Mouse (Mus musculus) embryo, embryonic 9.5 days (tissue): ENCODE measurements around the gene Tmtc2.

Experiments used
- DNase-seq: peaks from one replicate; pipeline ENCODE4 v3.0.0-alpha.2; 2017; ENCODE audit errors: extremely low spot score

Gene Tmtc2

DNA sequence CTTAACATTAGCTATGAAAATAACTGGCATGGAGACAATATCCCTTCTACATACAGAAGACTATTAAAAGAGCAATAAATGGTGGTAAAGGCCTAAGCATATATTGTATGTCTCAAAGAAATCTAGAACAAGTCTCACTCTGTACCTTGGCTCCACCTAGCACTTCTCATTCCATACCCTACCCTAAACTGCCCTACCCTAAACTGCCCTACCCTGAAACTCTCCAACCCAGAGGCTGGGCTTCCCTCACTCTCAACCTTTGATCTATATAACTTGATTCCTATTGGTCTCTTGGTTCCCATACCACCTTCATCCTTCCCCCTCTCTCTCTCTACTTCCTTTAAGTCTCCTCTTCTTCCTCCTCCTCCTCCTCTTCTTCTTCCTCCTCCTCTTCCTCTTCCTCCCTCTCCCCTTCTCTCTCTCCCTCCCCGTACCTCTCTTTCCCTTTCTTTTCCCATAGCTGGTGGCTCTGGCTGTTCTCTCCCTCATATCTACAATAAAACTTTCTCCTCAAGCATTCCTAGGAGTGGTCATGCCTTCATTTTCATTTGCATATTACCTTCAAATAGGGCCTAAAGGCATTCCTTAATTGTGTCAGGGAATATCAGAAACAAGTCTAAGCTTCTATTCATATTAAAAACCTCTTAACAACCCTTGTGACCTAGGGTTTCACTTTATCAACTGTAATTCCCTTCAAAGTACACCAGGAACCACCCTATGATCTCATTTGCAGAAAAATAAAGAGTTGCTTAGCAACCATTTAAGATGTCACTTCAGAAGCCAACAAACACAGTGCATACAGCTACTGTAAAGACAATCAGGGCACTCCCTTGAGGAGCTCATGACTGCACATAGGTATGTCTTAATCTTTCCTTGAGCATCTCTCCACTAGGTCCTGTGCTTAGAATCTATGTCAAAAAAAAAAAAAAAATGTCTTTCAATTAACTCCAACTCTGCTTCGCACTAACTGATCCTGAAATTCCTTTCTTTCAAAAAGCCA lies 29.9 kb downstream of the Tmtc2 start:
- no peak for DNase-seq

DNA sequence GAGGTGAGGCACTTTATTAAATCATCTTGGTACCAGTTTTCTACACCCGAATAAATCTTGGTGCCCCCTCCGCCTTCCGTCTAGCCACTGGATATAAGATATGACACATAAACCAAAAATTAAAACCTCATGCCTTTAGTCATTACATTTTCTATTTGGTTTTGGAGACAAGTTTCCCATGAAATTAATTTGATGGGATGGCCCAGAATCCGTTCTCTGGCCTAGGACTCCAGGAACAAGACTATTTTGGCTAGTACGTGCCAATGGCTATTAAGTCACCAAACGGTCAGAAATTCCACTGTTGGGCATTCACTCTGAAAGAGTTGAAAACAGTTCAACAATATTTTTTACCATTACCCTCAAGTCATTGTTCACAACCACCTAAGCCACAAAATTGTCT lies 32.2 kb downstream of the Tmtc2 start:
- no peak for DNase-seq

DNA sequence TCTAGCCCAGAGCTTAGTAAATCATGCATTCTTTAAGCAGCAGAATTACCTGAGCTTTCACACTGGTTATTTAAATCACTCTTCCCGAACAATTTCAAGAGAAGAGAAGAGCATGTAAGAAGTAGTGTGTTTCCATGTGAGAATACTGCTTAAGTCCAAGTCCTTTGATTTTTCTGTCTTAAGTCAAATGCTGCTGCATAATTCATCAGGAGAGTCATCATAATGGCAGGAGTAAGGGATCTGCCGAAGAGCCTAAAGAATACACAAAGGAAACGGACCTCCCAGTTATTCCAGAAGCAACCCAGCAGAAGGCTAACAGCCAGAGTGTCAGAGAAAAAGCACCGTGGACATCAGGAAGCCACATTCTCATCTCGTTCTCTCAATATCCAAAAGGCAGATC lies 34.6 kb downstream of the Tmtc2 start:
- DNase-seq: no peak

DNA sequence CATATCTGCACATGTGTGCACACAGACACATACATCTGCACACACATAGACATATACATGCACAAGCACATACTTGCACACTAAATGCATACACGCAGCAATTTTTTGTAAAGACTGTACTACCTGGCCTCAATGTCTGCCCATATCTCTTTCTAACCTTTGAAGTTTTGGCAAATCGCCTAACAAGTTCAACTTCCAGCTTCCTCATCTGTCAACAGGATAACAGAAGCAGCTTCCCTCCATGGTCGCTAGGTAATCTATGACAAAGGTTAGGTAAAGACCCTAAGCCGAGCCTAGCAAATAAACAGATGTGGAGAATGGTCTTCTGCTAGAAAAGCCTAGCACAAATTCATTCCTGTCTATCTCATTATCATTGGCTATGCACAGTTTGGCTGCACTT lies 37.3 kb downstream of the Tmtc2 start:
- DNase-seq: no peak

DNA sequence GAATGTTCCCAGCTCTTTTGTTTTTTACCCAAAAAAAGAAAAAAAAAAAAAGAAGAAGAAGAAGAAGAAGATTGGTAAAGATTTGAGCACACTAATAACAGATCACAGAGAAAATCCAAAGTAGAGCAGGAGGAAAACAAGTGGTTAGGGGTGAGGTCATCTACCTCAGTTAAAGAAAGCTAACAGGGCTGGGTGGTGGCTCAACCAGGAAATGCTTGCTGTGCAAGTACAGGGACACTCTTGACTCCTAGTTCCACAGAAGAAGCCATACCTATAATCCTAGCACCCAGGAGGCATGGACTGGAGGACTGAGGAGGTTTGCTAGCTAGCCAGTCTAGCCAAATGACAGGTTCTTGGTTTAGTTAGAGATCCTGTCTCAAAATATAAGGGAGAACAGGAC lies 38.4 kb downstream of the Tmtc2 start:
- no peak for DNase-seq

DNA sequence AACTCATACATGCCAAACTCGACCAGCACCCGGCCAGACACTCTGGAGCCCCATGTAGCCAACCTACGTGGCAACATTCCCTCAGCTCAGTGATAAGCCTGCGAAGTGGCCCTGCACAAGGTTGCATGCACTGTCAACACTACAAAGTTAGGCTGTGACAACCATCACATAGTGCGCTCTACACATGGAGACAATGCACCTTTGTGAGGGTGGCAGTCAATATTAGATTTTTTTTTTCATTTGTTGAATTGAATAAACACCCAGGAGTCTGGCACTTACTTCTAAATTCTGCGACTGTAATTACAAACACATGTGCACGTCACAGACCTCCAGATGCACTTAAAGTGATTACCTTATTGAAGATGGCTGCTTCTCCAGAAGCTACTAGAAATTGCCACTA lies 41.5 kb downstream of the Tmtc2 start:
- DNase-seq: no peak

DNA sequence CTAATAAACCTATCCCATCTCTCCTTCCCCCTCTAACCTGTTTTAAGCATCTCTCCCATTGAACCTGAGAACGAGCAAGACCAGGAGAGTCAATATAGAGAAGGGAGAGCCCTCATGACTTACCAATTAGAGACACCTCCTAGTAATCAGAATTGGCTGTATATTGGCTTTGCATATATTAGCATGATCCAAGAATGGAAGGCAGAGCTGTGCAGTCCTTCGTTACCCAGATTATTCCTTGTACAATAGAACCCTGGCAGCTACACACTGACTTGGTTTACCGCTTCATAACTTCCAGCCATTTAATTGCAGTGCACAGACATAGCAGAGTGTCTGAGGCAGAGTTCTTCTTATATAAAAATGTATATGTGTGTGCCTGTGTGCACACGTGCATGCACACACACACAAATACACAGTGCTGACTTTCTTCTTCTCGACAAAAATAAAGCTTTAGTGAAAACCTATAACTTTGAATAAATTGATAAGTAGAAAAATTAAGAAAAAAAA lies 42.2 kb downstream of the Tmtc2 start:
- DNase-seq: no peak

DNA sequence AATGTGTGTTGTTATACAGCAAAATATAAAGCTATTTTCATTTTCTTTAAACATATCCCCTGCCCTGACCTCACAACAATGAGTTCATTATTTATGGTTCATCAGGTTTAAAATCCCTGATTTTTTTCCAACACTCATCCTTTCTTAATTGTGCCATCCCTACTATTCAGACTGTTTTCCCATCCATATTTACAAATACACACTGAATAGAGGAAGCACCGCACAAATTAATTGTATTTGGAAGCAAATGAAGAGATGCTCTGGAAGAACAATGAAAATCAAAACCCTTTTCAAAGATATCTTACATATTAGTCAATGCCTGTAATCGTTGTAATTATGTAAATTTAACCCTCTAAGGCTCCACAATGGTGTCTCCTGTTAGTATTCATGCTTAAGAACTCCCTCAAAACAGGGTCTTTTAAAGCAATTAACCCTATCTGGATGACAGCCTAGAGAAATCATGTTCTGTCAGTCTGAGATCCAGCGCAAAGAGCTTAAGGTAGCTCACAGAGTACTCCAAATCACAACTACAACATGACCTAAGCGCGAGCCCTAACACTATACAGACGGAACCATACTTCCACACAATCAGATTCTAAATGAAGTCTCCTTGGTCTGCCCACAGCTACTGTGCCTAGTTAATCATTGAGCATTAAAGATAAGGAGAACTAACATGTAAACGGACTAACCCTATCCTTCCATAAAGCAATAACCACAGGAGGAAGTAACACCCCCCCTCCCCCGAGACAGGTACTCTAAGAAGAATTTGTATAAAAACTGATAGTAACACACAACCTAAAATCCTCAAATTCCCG lies 43.0 kb downstream of the Tmtc2 start:
- no peak for DNase-seq

DNA sequence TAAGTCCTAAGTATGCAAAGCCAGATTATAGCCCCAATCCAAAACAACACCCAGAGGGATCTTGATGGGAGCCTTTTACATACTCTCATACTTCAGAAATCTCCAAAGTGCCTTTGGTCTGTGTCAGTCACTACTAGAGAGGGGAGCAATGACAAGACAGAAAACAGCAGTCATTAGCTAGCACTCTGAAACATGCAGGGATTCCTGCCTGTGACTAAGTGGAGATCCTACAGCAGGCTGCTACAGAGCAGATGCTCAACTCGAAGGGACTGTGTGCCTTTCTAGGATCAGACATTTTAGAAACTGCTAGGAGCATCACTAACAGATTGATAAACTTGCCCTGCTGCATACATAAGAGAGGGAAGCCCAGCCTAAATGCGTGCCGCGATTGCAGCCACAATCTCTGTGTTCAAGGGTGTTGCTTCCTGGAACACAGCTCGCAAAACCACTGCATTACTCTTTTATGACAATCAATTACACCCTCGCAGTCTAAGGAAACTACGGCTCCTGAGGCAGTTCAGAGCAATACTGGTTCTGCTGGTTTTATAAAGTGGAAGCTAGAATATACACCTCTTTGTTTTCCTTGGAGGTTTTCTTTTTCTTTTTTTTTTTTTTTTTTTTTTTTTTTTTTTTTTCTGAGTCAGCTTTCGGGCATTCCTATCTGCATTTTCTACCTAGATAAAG lies 50.7 kb downstream of the Tmtc2 start:
- no peak for DNase-seq

DNA sequence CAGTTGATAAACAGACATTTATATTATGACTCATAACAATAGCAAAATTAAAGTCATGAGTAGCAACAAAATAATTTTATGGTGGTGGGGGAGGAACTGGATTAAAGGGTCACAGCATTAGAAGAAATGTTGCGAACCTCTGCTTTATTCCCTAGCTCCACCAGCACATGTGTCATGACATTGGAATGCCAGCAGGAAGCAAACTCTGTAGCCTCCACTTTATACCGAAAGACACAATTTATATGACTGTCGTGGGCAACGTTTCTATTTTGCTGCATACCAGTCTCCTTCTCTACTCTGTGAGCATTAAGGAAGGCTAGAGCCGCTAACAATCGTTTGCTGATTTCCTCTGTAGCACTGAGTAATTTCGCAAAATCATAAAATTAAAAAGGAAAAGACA lies 51.8 kb downstream of the Tmtc2 start:
- DNase-seq: no peak

DNA sequence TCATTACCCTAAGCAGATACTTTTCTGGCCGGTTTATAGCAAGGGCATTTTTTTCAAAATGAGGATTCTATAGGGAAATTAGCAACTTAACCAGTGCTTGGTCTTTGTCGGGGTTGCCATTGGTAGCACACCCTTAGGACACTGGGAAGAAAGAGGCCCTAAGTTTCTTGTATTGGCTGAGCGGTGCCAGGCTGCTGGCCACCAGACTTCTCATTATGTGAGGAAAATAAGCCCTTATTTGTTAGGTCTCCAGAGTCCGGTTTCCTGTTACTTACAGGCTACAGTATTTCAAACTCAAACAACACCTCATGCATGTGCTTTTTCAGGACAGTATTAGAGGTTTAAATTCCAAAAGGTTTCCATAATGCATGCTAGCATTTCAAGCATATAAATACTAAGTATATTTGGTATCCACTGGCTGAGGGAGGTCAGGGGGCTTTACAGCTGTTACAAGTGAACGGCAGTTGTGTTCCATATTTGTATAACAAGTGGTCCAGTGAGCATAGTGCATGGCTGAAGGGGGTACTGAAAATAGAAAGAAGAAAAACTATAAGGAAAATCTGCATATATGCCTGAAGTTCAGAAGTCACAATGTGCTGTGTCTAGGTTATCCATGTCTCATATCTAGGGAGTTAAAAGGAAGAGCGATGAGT lies 55.0 kb downstream of the Tmtc2 start:
- DNase-seq: no peak

DNA sequence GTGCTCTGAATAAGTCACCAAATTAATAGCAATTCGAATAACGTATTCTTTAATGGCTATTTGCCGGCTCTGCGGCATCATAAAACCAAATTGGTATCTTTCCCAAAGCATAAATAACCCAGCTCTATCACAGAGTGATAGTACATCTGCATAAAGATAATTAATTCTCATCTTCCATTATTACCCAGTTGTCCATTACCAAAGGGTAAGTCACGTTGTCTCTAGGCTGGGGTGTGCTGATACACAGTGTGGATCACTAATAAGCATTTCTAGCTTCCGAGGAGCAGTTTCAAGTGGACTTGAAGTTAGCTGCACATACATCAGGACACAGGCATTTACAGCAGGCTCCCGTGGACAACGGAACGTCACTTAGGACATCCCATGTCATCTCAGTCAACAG lies 56.1 kb downstream of the Tmtc2 start:
- no peak for DNase-seq

DNA sequence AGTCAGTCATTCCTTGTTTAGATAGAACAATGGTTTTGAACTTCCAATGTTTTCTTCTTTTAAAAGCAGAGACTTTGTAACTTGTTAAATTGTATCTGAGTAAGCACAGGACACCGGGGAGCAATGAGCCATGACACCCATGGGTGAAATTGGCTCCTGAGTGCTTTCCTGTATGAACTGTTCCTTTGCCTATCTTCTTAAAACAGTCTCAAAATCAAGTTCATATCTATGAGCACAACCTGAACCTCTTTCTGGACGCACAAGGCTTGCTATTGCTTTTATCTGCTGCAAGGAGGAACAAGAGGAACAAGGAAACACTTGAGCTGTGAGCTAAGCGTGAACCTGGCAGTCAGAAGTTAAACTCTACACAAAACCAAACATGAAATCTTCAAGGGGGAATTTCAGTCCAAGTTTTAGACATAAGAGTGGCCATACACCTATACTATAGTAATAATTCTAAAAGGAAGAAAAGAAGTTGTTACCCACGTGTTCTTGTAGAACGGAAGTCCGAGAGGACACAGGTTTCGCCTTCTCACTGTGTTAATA lies 60.4 kb downstream of the Tmtc2 start:
- no peak for DNase-seq

DNA sequence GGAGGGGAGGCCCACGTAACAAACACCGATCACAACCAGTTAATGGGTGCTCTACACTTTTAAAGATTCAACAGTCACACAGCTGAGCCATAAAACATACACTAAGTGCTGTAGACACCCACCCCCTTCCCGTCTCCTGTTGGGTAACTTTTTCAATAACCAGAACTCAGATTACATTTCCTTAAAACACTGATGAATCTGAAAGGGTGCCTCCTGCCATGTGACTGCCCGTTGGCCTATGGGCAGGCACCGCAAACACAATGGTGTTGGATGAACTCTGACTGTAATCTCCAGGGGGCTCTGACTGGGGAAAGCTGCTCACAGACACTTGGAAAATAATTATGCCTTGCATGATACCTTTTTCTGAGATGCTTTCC lies 64.4 kb downstream of the Tmtc2 start:
- no peak for DNase-seq

DNA sequence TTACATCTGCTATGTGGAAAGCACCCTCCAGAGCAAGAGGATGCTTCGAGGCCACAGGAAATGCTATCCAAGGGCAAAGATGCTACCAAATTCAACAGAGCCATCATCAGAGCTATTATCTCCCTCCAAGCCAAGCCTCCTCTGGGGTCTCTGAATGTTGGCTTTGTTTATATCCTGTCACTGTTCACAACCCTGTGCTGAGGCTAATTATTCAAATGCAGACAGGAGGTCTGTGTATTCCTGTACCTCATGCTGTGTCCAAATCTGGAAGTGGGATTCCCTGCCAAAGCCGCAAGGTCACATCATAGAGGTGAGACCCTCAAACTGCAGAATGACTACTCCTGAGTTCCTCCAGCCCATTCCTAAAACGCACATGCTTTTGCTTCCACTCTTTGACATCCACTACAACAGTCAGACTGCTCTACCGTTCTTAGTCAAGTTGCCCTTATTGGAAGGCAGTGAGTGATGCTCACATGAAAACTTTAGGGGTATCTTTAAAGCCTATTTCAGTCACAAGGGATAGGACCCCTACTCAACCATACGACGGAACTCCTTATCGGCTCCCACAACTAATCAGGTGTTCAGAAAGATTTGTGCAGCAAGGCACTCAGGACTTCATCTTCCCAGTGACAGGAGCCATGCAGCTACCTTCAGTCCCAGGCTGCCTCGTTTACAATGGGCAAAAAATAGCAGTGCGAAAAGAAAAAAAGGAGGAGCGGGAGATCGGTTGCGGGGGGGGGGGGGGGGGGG lies 64.9 kb downstream of the Tmtc2 start:
- DNase-seq: no peak

DNA sequence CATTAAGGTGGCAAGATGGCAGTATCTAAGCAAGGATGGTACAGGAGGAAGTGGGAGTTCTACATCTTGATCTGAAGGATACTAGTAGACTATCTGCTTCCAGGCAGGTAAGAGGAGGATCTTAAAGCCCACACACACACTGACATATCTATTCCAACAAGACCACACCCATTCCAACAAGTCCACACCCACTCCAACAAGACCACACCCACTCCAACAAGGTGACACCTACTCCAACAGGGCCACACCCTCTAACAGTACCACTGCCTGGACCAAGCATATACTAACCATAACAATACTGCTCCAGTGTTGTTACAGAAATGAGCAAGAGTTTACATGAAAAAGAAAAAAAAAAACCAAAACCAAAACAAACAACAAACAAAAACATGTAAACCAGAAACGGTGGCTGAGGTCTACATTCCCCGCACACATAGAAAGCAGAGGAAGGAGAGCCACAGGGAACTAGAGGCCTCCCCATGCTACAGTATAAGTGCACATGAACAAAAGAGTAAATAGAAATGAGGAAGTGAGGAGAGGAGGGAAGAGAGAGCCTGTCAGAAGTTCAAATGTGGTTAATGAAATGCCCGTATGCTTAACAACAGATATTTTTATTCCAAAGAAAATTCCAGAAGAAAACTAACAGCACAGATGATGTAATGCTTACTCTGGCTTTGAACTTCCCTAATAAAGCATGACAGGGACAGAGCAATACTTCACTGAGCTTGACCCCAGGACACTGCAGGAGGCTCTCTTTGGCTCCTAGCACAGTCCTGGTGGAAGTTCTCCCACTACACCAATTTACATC lies 66.1 kb downstream of the Tmtc2 start:
- DNase-seq: no peak

DNA sequence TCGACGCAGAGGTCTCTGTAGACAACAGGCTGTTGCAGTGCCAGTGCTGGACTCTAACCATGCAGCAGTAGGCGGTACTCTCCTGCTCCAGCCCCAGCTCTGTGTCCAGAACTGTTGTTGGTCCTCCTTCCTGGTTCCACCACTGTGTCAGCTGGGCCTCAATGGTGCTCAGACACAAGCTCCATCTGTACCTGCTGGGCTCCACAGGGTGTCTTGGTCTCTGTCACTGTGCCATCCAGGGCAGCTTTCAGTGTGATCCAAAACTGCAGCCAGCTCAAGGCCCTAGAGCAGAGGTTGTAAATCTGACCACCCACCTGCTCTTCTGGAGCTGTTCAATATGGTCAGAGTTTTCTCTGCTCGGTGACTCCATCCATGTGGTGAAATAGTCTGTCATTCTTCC lies 68.2 kb downstream of the Tmtc2 start:
- no peak for DNase-seq

DNA sequence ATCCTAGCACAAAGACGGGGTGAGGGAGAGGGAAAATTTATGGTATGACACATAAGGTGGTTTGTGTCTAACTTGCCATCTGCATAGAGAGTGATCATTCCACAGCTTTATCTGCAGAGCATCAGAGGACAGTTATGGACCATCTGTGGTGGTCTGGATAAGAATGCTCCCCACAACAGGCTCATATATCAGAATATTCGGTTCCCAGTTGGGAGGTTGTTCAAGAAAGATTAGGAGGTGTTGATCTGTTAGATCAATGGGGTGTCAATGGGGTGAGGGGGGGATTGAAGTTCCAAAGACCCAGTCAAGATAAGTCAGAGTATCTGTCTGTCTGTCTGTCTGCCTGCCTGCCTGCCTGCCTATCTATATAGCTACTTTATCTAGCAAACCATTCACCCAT lies 69.8 kb downstream of the Tmtc2 start:
- DNase-seq: no peak

DNA sequence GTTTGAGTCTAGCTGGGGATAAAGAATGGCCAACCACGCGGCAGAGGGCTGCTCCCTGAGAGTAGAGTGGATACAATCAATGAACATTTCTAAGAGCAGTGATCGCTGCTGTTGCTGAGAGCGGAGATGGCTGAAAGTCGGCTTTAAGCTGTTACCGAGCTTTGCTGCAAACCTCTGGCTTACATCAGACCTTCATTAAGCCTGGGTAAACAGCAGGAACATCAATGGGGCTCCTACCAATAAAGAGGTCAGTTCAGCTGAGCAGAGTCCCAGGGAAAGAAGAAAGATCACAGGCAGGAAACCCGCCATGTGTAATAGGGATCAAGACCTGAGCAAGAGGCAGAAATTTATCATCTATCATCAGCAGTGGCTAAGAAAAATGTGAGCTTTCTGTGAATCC lies 72.5 kb downstream of the Tmtc2 start:
- DNase-seq: no peak

DNA sequence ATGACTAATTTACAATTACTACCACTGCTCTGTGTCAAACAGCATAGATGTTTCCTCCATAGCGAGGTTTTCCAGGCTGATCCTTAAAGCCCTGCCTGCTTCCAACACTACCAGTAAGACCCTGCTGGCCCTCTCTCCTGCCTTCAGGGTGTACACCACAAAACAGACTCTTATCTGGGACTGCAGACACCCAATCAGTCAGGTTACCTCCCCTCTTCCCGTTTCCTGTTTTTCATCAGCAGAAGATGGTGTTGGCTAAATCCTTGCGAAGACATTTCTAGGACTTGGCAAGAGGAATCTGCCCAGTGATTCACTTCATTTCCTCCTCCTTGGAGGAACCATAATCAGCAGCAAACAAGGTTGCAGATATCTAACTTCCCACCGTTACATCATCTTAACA lies 73.8 kb downstream of the Tmtc2 start:
- no peak for DNase-seq
